Mouse (Mus musculus) heart, embryonic 15.5 days (tissue): ENCODE measurements at regions not wholly inside any gene's neighbourhood (a gene's known extent, or its start where the extent isn't known, plus 50 kb on each side); places are given as distances from the start of the nearest gene placed in this dataset.

Experiments
- ATAC-seq: fragments of 200-750 bp; cut with Nextera tagmentation; replicated peaks from 2 replicates; pipeline ENCODE4 v1.8.0; 2017; ENCODE audit warnings: low read depth, moderate TSS enrichment; ENCODE audit not compliant: insufficient number of reproducible peaks, insufficient read depth, low FRiP score
- H3K27ac ChIP-seq: fragments of 300-500 bp; sonication (generic); 2 replicates; pipeline ENCODE4 v1.5.1; 2015; ENCODE audit warnings: mild to moderate bottlenecking, inconsistent platforms
- H3K27me3 ChIP-seq: fragments of 300-500 bp; sonication (generic); 2 replicates; pipeline ENCODE4 v1.6.1; 2015; ENCODE audit warnings: inconsistent platforms
- H3K36me3 ChIP-seq: fragments of 300-500 bp; sonication (generic); 2 replicates; pipeline ENCODE4 v1.6.1; 2015; ENCODE audit warnings: mild to moderate bottlenecking, inconsistent platforms
- H3K4me1 ChIP-seq: fragments of 300-500 bp; sonication (generic); replicated peaks from 2 replicates; pipeline ENCODE4 v1.6.1; 2015; ENCODE audit warnings: inconsistent platforms
- H3K4me2 ChIP-seq: fragments of 300-500 bp; sonication (generic); 2 replicates; pipeline ENCODE4 v1.6.1; 2015; ENCODE audit warnings: inconsistent platforms, mild to moderate bottlenecking, moderate library complexity
- H3K4me3 ChIP-seq: fragments of 300-500 bp; sonication (generic); 2 replicates; pipeline ENCODE4 v1.5.1; 2015; ENCODE audit warnings: mild to moderate bottlenecking, inconsistent platforms
- H3K9ac ChIP-seq: fragments of 300-500 bp; sonication (generic); 2 replicates; pipeline ENCODE4 v1.6.1; 2015; ENCODE audit warnings: mild to moderate bottlenecking, inconsistent platforms
- H3K9me3 ChIP-seq: fragments of 300-500 bp; sonication (generic); replicated peaks from 2 replicates; pipeline ENCODE4 v1.6.1; 2016; ENCODE audit warnings: inconsistent platforms
- WGBS: fragments of 180-500 bp; shearing (Covaris S2); methylation state at CpG from one replicate; pipeline ENCODE4 v1.1.7; 2015; ENCODE audit warnings: mixed read lengths; 5-methylcytosine and 5-hydroxymethylcytosine counted together

GRCm38 (mm10) chr6:41091177-41091829 lies 56.0 kb upstream of the 2210010C04Rik start:
- Histone ChIP-seq H3K36me3 (no peaks in the 10 kb centered on the region), H3K27me3 (no peaks in the 10 kb centered on the region), H3K4me2 (no peak overlapping the region), H3K27ac (no peak overlapping the region), H3K9me3 (no peaks in the 10 kb centered on the region), H3K4me1 (no peaks in the 10 kb centered on the region), H3K4me3 (no peak overlapping the region), H3K9ac (no peak overlapping the region)
- 27% methylated on average over 4 of the region's 4 CpGs for WGBS
- ATAC-seq = no peak
